ENCODE assay signal across 11 mouse cellular contexts in the genomic region with DNA sequence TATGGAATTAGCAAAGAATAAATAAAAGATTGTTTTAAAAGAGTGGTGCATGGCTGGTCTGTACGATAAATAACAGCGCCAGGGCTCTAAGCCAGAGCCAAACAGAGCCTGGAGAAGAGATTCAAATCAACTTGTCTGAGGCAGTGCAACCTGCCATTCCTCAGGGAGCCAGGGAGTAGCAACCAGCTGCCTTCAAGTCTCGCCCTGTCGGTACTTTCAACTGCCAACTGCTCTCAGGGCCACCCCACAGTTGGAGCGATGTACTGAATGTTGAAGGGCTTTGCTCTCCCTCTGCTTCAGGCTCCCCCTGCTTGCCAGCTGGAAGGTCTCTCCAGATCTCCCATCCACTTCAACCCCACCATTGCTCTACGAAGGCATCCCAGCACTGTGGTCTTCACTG. TPM values are rescaled to one million over a fixed set of nuclear protein-coding genes. Genes with fewer than 3 reads are reported as not detected.
"Had no signal": no experiment of that assay in that cellular context is flagged by ENCODE, and none has a peak within 500 bp of the region (broad histone marks: within the 10 kb centered on the region; RNA-seq: fewer than 3 reads in every experiment).

No protein-coding gene starts in this region.

- H3K27ac ChIP-seq: left cerebral cortex, adult 2 months; limb, embryonic 12.5 days; liver, embryonic 13.5 days; lung, embryonic 15.5 days; macrophage; neural tube, embryonic 15.5 days had no signal

- H3K9ac ChIP-seq: limb, embryonic 12.5 days; liver, embryonic 13.5 days; liver, postnatal 0 days; lung, embryonic 15.5 days; neural tube, embryonic 15.5 days had no signal

- H3K4me2 ChIP-seq: limb, embryonic 12.5 days; liver, embryonic 13.5 days; lung, embryonic 15.5 days; neural tube, embryonic 15.5 days had no signal

- H3K4me3 ChIP-seq: left cerebral cortex, adult 2 months; limb, embryonic 12.5 days; liver, embryonic 13.5 days; lung, embryonic 15.5 days; megakaryocyte, embryonic 14.5 days; myocyte; neural tube, embryonic 15.5 days had no signal

- DNase-seq: liver, embryonic 13.5 days; right cerebral cortex, postnatal 4 days; thymus, adult 18-20 months had no signal

- ATAC-seq: liver, postnatal 0 days had no signal

- H3K9me3 ChIP-seq: limb, embryonic 12.5 days; liver, embryonic 13.5 days; lung, embryonic 15.5 days; megakaryocyte, embryonic 14.5 days; neural tube, embryonic 15.5 days had no signal

- H3K36me3 ChIP-seq: limb, embryonic 12.5 days; liver, embryonic 13.5 days; lung, embryonic 15.5 days; neural tube, embryonic 15.5 days had no signal

- H3K4me1 ChIP-seq: liver, embryonic 13.5 days; lung, embryonic 15.5 days; megakaryocyte, embryonic 14.5 days had no signal

- H3K27me3 ChIP-seq: neural tube, embryonic 15.5 days had no signal

RNA-seq across cellular contexts. Expression of a gene that starts 55.7 kb away (rescaled TPM):
- polyA plus RNA-seq: liver, embryonic 13.5 days; liver, postnatal 0 days; macrophage; myocyte had no signal
